Mouse (Mus musculus) urinary bladder, postnatal 36 days (tissue): ENCODE results near the gene Gm11084.

Experiments
- DNase-seq, 2 experiments: peaks; one replicate each; pipeline ENCODE4 v3.0.0; 2022; ENCODE audit warnings: low spot score in 2 of 2, mixed read lengths in 1 of 2

Gene Gm11084

DNA sequence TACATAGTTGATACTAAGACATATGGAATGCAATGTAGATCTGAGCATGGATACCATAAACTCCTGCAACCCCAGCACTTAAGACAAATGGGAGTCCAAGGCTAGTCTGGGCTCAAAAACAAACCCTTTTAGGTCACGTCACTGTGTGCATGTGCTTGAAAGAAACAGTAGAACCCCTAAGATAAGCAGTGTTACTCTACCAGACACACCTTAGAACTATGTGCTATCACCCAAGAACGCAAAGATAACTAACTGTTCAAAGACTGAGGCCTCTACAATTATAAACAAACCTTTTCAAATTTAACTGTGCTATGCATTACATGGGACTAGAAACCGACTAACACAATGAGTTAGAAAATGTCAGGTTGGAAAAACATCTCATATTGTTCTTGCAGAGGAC, 33.5 kb downstream of the Gm11084 start:
- no peak for DNase-seq

DNA sequence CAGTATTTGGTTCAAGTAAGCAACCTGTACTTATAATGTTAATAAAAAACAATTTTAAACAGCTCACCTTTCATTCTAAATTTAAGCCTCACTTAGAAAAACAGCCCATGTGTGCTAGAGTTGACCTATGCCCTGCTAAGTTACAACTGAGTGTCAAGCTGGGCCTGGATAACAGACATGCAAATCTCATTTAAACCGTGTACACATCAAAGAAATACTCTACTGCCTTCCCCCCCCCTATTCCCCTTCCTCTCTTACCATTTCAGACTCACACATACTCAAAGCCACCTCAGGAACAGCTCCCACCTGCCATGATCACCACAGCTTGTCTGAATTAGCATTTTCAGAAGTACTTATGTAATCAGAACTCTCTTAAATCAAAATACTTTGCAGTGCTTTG, 50.6 kb downstream of the Gm11084 start:
- DNase-seq, result no peak

DNA sequence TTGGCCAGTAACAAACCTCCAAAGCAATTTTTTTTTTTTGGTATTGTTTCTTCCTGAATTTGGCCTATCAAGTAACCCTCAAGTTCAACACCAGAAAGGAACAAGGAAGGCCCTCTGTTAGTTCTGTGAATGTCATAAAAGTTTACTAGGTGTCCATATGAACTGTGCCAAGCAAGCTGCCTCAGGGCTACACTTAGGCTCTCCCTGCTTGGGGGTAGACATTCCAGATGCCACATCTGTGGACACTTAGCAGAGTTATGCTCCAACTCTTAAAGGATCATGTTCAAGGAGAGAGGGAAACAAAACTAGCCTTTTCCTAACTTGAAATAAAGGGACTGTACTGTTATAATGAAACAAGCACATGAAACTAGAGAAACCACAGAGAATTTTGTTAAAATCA, 54.3 kb downstream of the Gm11084 start:
- DNase-seq, result no peak

DNA sequence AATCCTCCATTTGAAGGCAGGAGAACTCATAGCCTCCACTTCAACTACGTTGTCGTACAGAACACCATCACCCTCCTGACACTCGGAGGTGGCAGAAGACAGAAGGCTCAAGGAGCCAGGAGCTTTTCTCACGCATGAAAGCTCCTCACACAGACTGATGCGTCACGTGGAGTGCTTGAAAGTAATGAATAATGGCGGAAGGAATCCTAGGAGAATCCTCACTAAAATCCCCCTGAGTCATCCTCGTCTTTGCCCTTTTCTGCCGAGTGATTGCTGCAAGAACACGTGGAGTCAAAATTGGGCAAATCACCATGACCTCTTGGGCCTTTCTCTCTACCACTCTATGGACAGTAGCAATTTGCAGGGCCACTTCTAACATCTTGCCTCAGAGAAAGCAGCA, 61.5 kb downstream of the Gm11084 start:
- no peak for DNase-seq
